Mouse (Mus musculus): ENCODE measurements around the gene S100a11. TPM values are rescaled to one million over a fixed set of nuclear protein-coding genes. Genes with fewer than 3 reads are reported as not detected.

The S100a11 gene
- total RNA-seq (2012; rRNA removed) (33.4 and 47.2 TPM in 2 replicates), total RNA-seq (2014; rRNA removed) (68.9 and 75.2 TPM in 2 replicates), polyA plus RNA-seq (2012; ENCODE audit: insufficient read length, low read depth) (448 and 468 TPM in 2 replicates)

DNA sequence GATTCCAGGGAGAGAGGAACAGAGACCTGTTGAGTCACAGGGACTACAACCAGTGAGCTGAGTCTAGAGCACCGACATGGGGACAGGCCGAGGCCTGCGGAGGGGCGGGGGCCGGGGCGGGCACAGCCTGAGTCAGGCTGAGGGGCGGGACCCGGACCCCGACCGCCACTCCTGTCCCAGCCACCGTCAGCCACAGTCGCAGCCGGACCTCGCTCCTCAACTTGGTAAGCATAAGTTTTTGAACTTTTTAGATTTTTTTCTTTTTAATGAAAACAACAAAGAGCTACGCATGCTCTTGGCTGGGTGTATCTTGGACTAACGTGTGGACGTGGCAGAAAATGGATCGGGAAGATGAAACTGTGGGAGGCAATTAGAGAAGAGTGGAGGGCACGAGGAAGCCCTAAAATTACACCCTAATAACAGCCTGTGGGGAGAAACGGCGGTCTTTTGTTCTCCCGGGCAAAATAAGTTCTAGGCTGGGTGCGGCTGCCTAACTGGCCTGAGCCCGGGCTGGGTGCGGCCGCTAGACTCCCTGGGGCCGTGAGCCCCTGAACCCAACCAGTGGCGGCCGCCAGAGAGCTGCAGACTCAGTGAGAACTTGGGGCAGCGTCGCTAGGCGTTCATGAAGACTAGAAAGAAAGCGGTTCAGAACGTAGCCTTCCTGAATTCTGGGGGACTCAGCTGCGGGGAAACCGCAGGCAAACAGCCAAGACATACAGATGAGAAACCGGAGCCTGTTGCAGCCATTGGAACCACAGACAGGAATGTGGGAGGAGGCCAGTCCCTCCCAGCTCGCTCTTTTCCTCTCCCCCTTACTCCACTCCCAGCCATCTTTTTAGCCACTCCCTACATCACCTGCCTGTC lies at the start of gene S100a11:
Gene S100a11 (plus strand): TSS at position 159 of the 864 bp plus-strand sequence.
- Histone ChIP-seq H3K27me3 (replicated peaks) (peaks cover 2% of the 10 kb centered on the region), H3K4me3 (replicated peaks in 1 of 3; ENCODE audit: low read depth in 2 of 3, low read length in 2 of 3, poor library complexity in 1 of 3) (peak within 1 kb of the TSS; percentile 81 to 88 (median 84)), H3K4me1 (ENCODE audit: control insufficient read depth in 1 of 2, insufficient read depth in 2 of 2) (peaks cover 12 to 30% of the 10 kb centered on the region in 2 experiments), H3K36me3 (replicated peaks in 1 of 2; ENCODE audit: control insufficient read depth in 1 of 2, insufficient read depth in 1 of 2, low read length in 1 of 2) (peaks cover 19 to 26% of the 10 kb centered on the region in 2 experiments), H3K9ac (ENCODE audit: insufficient read depth, low read depth) (peak within 1 kb of the TSS; percentile 99), H3K79me2 (replicated peaks; ENCODE audit: control insufficient read depth, extremely low read depth, insufficient read depth, poor library complexity, severe bottlenecking) (peaks cover 35% of the 10 kb centered on the region), H3K9me3 (replicated peaks; ENCODE audit: low read length) (no peaks in the 10 kb centered on the region), H3K4me2 (ENCODE audit: insufficient read depth, low read depth, poor library complexity, severe bottlenecking) (peak within 1 kb of the TSS; percentile 75), H3K27ac (ENCODE audit: insufficient read depth, low read depth) (peak within 1 kb of the TSS; percentile 73)
- TF ChIP-seq SMC3 (IDR thresholded peaks at IDR 0.05; ENCODE audit: low read depth, low read length), result no peak
- TF ChIP-seq NELFE (IDR thresholded peaks at IDR 0.05; ENCODE audit: low read depth, low read length), result peak; percentile 96
- no peak for TF ChIP-seq ETS1 (conservative IDR thresholded peaks at IDR 0.05; ENCODE audit: low read depth, low read length)
- no peak for TF ChIP-seq KAT2A (IDR thresholded peaks at IDR 0.05; ENCODE audit: insufficient replicate concordance, low read length)
- peak in 1 of 2 experiments; percentile 22; a peak in 1 of 4 replicates for TF ChIP-seq CTCF (conservative IDR thresholded peaks at IDR 0.05 in 1 of 2, IDR thresholded peaks at IDR 0.05 in 1 of 2; ENCODE audit: low read depth in 2 of 2, low read length in 2 of 2)
- peak; percentile 29; the same call in 1 of the 2 replicates for TF ChIP-seq MAZ (IDR thresholded peaks at IDR 0.05; ENCODE audit: low read depth, low read length)
- 0 out of 2 replicates have a peak, but pooled peaks have one; percentile 13 for TF ChIP-seq UBTF (IDR thresholded peaks at IDR 0.05; ENCODE audit: low read depth, low read length)
- TF ChIP-seq ZMIZ1 (IDR thresholded peaks at IDR 0.05; ENCODE audit: low read depth, low read length), result peak; percentile 87
- TF ChIP-seq MAFK (IDR thresholded peaks at IDR 0.05; ENCODE audit: insufficient replicate concordance, low read length), result no peak
- peak; percentile 88 for TF ChIP-seq CHD1 (IDR thresholded peaks at IDR 0.05; ENCODE audit: low read depth, low read length)
- peak; percentile 59 for TF ChIP-seq SIN3A (IDR thresholded peaks at IDR 0.05; ENCODE audit: low read length)
- TF ChIP-seq POLR2AphosphoS2 (IDR thresholded peaks at IDR 0.05; ENCODE audit: low read depth, low read length), result peak; percentile 91; the same call in 1 of the 2 replicates
- peak; percentile 73 for TF ChIP-seq MXI1 (IDR thresholded peaks at IDR 0.05; ENCODE audit: low read depth, low read length)
- TF ChIP-seq TCF12 (IDR thresholded peaks at IDR 0.05; ENCODE audit: low read depth, low read length), result peak; percentile 77; the same call in 1 of the 2 replicates
- peak; percentile 63; the same call in 1 of the 2 replicates for TF ChIP-seq TBP (conservative IDR thresholded peaks at IDR 0.05; ENCODE audit: low read depth, low read length)
- 0 out of 2 replicates have a peak, but pooled peaks have one; percentile 7 for TF ChIP-seq IRF4 (IDR thresholded peaks at IDR 0.05; ENCODE audit: low read depth, low read length)
- TF ChIP-seq POLR2A (IDR thresholded peaks at IDR 0.05; ENCODE audit: low read depth, low read length), result peak; percentile 94
- dilution Hi-C loops (cut with MboI; ENCODE audit: extremely low pct_ligation_motif_present, extremely low pct_unique_long_range_greater_than_20kb, low sequenced_read_pairs), result no loop called here
- DNase-seq (ENCODE audit: extremely low read depth), result peak; percentile 75
- in situ Hi-C loops (cut with MboI; ENCODE audit: low pct_ligation_motif_present, low pct_unique_long_range_greater_than_20kb, low sequenced_read_pairs), result no loop called here

DNA sequence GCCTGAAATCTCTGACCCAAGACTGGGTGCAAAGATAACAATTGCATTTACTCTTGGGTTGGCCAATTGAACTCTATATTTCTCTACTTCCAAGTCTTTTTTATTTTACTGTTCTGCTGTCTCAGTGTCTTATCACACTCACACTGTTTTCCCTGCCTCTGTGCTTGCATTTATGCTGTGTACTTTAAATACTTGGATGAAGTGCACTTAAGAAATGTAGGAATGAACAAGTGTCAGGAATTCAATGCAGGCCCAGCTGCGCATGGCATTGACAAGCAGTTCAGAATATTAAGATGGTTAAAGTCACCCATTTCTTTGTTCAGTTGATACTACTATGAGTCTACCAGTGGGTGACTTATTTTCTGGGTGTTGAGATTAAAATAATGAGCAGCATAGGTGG lies 40.2 kb upstream of the S100a11 start:
- dilution Hi-C loops (cut with MboI; ENCODE audit: extremely low pct_ligation_motif_present, extremely low pct_unique_long_range_greater_than_20kb, low sequenced_read_pairs) (no loop called here), in situ Hi-C loops (cut with MboI; ENCODE audit: low pct_ligation_motif_present, low pct_unique_long_range_greater_than_20kb, low sequenced_read_pairs) (no loop called here)
- H3K4me3 ChIP-seq (replicated peaks in 1 of 3; ENCODE audit: low read depth in 2 of 3, low read length in 2 of 3, poor library complexity in 1 of 3), result no peak overlapping the region
- no peak for DNase-seq (ENCODE audit: extremely low read depth)
- peaks cover 2 to 7% of the 10 kb centered on the region in 2 experiments; a peak in 2 of 4 replicates for H3K4me1 ChIP-seq (ENCODE audit: control insufficient read depth in 1 of 2, insufficient read depth in 2 of 2)
- H3K4me2 ChIP-seq (ENCODE audit: insufficient read depth, low read depth, poor library complexity, severe bottlenecking), result no peak overlapping the region
- H3K9me3 ChIP-seq (replicated peaks; ENCODE audit: low read length), result peaks cover 6% of the 10 kb centered on the region
- H3K27me3 ChIP-seq (replicated peaks), result no peaks in the 10 kb centered on the region
- no peaks in the 10 kb centered on the region for H3K79me2 ChIP-seq (replicated peaks; ENCODE audit: control insufficient read depth, extremely low read depth, insufficient read depth, poor library complexity, severe bottlenecking)
- TF ChIP-seq BHLHE40 (IDR thresholded peaks at IDR 0.05; ENCODE audit: low read depth, low read length) (no peak), HCFC1 (IDR thresholded peaks at IDR 0.05; ENCODE audit: low read depth, low read length) (no peak), PAX5 (IDR thresholded peaks at IDR 0.05; ENCODE audit: low read length) (no peak), TBP (conservative IDR thresholded peaks at IDR 0.05; ENCODE audit: low read depth, low read length) (no peak), CHD1 (IDR thresholded peaks at IDR 0.05; ENCODE audit: low read depth, low read length) (no peak), IRF4 (IDR thresholded peaks at IDR 0.05; ENCODE audit: low read depth, low read length) (no peak), GABPA (IDR thresholded peaks at IDR 0.05; ENCODE audit: insufficient replicate concordance, low read depth, low read length) (no peak), MYC (IDR thresholded peaks at IDR 0.05; ENCODE audit: low read depth, low read length) (no peak), USF1 (IDR thresholded peaks at IDR 0.05; ENCODE audit: low read depth, low read length) (no peak), KAT2A (IDR thresholded peaks at IDR 0.05; ENCODE audit: insufficient replicate concordance, low read length) (no peak), CHD2 (IDR thresholded peaks at IDR 0.05; ENCODE audit: low read length) (no peak), TCF12 (IDR thresholded peaks at IDR 0.05; ENCODE audit: low read depth, low read length) (no peak), ZMIZ1 (IDR thresholded peaks at IDR 0.05; ENCODE audit: low read depth, low read length) (no peak), MEF2A (IDR thresholded peaks at IDR 0.05; ENCODE audit: borderline replicate concordance, low read depth, low read length) (no peak)
- no peaks in the 10 kb centered on the region for H3K36me3 ChIP-seq (replicated peaks in 1 of 2; ENCODE audit: control insufficient read depth in 1 of 2, insufficient read depth in 1 of 2, low read length in 1 of 2)
- H3K9ac ChIP-seq (ENCODE audit: insufficient read depth, low read depth), result no peak overlapping the region
- no peak overlapping the region for H3K27ac ChIP-seq (ENCODE audit: insufficient read depth, low read depth)

All from CH12.LX (cell line).